Mouse (Mus musculus) 416B (cell line): ENCODE data around the gene Gm42688.

Experiments
- DNase-seq: peaks from one replicate; pipeline ENCODE4 v3.0.0; 2011; ENCODE audit warnings: low read depth

Gm42688 gene

DNA sequence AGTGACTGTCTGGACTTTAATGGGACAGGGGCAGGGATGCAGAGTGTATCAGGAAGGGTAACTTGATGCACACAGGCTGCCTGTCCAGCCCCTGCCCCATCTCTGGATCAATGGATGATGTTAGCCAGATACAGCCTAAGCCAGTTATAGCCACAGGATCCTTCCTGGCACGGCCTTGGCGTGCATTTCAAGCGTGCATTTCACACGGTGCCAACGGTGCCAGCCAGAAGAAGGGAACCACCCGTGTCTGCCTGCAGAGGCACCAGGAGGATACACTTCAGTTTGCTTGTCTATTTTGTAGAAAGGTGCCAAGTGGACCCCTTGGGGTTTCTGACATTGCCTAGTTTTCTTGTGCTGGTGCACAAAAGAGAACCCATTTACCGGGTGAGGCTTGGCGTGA lies 38.6 kb downstream of the Gm42688 start:
- no peak for DNase-seq

- no peak for DNase-seq
Observed at GRCm38 (mm10) chr6:83141636-83142035, 40.2 kb downstream of the Gm42688 start.

DNA sequence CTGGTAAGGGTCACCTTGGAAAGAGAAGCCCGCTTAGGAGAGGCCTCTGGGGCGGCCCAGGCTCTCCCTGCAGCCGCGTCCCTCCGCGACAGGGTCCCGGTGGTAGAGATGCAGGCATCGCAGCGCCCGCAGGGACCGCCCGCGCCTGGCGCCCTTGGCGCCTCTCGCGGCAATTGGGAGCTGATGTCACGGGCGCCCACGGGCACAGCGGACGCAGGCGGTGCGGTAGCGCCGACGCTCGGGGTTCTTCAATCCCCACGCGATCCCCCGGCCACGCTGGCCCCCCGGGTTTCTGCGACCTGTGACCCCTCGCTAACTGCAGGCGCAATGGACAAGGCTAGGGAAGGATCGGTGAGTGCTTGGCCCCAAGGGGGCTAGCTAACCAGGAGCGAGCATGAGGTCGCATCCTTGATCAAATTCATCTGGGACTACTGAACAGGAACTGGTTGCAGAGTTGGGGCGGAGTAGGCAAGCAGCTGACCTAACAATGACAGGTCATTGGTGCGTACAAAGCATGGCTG lies 40.9 kb downstream of the Gm42688 start:
- DNase-seq: no peak

GRCm38 (mm10) chr6:83142886-83143285 lies 41.5 kb downstream of the Gm42688 start:
- no peak for DNase-seq

GRCm38 (mm10) chr6:83145209-83145608 lies 43.8 kb downstream of the Gm42688 start:
- DNase-seq: peak; percentile 75

DNA sequence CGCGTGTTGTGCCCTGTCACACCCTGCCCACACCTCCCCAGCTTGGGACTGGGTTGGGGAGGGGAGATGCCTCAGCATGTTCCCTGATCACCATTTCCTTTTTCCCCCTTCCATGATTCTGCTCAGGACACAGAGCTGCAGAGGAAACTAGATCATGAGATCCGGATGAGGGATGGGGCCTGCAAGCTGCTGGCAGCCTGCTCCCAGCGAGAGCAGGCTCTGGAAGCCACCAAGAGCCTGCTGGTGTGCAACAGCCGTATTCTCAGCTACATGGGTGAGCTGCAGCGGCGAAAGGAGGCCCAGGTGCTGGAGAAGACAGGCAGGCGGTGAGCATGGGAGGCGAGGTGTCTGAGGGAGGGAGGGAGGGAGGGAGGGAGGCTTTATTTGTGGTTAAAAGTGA lies 44.4 kb downstream of the Gm42688 start:
- DNase-seq: no peak

DNA sequence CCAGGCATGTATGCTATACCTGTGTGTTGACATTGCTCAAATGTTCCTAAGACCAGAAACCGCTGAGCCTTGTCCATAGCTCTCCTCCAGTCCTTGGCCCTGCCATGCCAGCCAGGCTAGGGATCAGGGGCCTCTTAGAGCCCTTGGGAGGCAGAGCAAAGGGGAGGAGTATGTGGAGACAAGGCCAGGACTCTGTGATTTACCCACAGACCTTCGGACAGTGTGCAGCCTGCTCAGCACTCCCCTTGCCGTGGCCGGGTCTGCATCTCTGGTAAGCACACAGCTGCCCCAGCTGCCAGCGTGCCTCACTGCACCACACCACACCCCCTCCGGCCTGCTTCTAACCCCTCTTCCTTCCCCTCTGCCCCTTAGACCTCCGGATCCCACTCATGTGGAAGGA lies 45.9 kb downstream of the Gm42688 start:
- DNase-seq: no peak

DNA sequence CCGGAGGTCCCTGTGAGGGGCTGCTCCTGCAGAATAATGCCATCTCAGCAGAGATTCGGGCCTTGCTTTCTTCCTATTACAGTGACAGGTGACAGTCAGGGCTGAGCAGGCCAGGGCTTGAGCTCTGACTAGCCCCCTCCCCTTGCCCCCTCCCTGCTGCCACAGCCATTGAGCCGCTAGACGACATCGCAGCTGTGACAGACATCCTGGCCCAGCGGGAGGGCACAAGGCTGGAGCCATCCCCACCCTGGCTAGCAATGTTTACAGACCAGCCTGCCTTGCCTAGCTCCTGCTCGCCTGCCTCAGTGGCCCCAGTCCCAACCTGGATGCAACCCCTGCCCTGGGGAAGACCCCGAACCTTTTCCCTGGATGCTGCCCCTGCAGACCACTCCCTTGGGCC lies 50.3 kb downstream of the Gm42688 start:
- no peak for DNase-seq

DNA sequence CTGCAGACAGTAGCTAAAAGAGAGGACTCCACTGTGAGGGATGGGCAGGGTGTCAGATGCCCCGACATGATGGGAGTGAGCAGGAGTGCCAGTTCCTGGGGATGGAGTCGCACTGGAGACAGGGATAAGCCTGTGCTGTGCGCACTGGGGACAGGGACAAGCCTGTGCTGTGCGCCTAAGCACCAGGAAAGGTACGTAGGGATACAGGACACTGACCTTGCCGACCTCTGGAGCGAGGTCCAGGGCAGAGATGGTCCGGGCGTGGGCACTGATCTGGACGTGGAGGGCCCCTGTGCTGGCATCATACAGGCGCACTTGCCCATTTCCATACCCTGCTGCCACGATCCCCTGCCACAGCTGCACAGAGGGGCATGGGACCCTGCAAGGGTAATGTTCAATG lies 51.6 kb downstream of the Gm42688 start:
- no peak for DNase-seq

DNA sequence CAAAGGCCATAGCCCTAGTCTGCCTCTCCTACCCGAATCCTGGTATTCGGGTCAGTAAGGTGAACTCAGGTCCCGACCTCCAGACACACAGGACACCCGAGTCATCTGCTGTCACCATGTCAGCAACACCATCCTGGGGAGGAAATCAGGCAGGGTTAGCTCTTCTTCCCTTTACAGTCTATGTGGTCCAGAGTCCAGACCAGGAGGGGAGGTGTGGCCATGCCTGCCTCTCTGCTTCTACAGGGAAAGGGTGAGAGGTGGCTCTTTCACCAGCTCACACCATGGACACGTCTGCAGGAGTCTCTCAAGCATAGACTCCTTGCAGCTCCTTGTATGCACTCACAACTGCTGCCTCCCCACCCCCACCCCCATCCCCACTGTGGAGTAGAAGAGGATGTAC lies 52.1 kb downstream of the Gm42688 start:
- DNase-seq: no peak

DNA sequence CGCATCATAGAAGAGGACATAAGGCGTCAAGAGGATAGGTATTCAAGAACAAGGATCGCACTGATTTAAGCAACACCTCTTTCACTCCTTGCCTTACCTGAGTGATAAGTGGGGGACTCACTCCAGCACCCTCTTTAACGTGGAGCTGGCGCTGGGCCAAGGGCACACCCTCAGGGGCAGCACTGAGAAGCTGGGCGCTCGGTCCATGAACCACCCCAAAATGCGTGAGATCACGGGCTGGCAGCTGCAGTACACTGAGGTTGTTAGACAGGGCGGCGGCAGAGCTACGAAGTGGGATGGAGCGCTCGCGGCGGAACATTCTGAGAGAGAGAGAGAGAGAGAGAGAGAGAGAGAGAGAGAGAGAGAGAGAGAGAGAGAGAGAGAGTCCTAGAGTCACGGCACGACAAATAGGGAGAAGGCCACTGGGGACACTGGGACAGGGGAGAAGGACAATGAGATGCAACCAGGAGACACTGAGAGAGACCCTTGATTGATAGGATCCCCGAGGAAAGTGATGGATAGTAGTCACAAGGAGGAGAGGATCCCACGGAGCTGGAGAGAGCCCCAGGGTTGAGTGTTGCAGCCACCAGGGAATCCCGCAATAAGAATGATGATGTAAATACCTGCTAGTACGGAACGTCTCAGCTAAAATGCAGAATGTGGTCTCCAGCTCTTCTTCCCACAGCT lies 54.3 kb downstream of the Gm42688 start:
- no peak for DNase-seq

- DNase-seq: peak; percentile 59
Observed at GRCm38 (mm10) chr6:83156259-83156684, 54.9 kb downstream of the Gm42688 start, which contains the start of the genes Wdr54 and 1700003E16Rik. Wdr54 (minus strand) TSS chr6:83156397. 1700003E16Rik (plus strand) TSS chr6:83156404.

- DNase-seq: peak; percentile 84
Observed at GRCm38 (mm10) chr6:83159456-83159855, 58.0 kb downstream of the Gm42688 start.
